Mouse (Mus musculus): ENCODE measurements at regions not wholly inside any gene's neighbourhood (a gene's known extent, or its start where the extent isn't known, plus 50 kb on each side); places are given as distances from the start of the nearest gene placed in this dataset.

DNA sequence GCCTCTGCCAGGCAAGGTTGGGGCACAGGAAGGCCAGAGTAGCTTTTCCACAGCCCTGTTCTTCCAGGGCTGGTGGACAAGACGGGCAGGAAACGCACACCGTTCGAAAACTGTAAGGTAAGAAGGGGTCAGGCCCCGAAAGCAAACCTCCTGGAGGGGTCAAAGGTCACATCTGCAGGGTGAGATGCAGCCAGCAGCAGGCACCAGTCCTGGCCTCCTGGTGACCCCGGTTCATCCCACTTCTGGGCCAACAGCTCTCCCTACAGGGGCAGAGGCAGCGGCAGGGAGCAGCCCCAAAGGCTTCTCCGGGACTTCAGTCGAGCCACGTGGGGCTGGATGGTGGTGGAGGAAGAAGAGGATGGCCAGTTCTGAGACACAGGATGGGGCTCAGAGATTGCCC is 98.3 kb downstream of the Rplp1 start:
- DNase-seq, result no peak

GRCm38 (mm10) chr9:61813291-61813690 is 101.1 kb downstream of the Rplp1 start:
- DNase-seq, result no peak

- no peak for DNase-seq
These were observed 102.0 kb downstream of the Rplp1 start for GRCm38 (mm10) chr9:61812315-61812714.

DNA sequence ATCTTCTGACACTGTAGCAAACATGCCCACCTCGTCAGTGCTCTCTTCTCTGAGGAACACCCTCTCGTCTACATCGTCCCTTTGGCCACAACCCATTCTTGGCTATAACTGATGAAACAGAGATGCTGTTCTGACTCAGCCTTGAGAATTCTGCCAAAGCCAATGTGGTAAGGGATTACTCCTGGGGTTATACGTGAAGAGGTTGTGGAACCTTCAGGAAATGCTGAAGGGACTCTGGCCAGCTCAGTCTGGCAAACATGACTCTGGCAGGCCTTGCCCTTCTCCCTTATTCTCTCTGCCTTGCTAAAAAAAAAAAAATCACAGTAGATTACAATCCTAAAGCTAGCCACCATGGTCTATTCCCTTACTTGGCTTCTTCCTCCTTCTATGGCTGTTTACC is 103.9 kb downstream of the Rplp1 start:
- no peak for DNase-seq

GRCm38 (mm10) chr9:61808351-61809225 is 105.8 kb downstream of the Rplp1 start:
- no peak for DNase-seq

GRCm38 (mm10) chr9:61805971-61806370 is 108.4 kb downstream of the Rplp1 start:
- no peak for DNase-seq

GRCm38 (mm10) chr9:61803555-61803954 is 110.8 kb downstream of the Rplp1 start:
- no peak for DNase-seq

GRCm38 (mm10) chr9:61802694-61803093 is 111.6 kb downstream of the Rplp1 start:
- no peak for DNase-seq

DNA sequence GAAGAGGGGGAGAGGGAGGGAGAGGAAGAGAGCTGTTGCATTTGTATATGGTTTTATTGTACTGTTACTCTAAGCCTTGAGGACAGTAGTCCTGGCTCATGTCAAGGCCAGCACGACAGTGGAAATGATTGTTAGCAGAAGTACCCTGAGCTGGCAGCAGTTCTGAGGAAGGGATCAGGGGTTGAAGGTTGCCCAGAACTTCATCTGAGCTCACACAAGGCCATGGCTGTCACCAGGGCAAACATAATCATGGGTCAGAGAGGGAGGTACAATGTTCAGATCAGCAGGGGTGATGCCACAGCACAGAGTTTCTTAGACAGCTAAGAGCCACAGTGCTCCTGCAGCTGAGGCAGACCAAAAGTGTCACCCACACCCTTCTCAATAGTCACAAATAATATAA is 114.8 kb downstream of the Rplp1 start:
- no peak for DNase-seq

DNA sequence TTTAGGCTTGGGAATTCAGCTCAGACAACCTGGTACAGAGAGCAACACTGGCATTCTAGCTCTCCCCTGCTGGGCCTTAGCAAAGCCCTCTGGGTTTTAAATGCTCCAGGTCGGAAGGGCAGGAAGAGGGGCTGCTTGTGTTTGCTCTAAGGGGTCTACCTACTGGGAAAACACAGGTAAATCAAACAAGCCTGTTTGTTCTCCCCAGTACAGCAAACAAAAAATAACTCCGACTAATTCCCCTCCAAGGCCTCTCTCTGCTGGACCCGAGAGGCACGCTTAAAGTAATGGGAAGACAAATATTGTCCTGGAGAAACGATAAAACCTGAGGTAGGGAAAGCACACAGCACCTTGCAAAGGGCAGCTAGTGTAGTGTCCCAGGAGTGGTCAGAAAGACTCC is 118.4 kb downstream of the Rplp1 start:
- no peak for DNase-seq

GRCm38 (mm10) chr9:61791435-61792064 is 122.8 kb downstream of the Rplp1 start:
- no peak for DNase-seq

DNA sequence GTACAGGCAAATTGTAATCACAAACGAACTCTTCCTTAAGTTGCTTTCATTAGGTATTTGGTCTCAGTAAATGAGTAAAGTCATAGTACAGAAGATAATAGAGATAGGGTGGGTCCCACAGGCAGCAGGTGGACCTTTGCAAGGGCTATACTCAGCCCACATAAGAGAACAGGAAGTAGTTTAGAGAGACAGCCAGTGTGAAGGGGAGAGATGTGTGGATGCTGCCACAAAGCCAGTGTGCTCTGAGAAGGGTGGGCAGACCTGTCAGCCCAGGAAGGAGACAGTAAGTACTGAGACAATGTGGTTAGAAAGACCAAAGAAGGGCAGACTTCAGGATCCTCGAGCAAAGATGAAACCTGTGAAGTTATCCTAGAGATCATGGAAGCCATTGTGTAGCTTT is 123.5 kb downstream of the Rplp1 start:
- DNase-seq, result peak in 1 of 2 experiments; percentile 9

DNA sequence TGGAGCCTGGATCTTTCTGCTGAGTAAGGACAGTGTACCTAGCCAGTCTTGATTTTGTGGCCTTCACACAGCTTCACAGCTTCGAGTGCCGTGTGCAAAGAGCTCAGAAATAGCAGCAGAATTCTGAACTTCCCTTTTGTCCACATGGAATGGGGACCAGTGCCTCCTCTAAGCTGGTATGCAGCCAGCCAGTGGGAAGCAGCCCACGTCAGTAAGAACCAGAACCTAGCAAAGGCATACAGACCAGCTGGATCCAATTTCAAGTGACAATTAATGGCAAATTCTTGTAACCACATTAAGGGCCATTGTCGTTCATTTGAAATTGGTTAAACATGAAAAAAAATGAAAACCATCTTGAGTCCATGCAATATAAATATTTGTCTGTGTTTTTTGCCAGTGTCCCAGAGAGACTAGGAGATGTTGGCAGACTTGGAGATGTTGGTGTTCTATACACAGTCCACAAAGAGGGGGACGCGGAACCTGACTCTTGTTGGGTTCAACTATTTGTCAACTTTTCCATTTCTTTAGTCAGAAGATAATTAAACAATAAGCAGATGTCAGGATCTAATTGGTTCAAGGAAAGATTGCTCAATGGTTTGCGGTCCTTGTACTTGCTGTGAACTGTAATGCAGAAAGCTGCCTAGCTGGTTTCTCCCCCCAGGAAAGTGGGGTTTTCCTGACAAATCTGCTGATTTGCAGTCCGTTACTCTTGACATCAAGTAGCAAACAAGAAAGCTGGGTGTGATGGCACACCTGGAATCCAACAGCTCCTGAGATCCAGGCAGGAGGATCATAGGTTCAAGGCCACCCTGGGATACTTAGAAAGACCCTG is 125.1 kb downstream of the Rplp1 start:
- no peak for DNase-seq

GRCm38 (mm10) chr9:61781469-61781868 is 132.9 kb downstream of the Rplp1 start:
- DNase-seq, result no peak

DNA sequence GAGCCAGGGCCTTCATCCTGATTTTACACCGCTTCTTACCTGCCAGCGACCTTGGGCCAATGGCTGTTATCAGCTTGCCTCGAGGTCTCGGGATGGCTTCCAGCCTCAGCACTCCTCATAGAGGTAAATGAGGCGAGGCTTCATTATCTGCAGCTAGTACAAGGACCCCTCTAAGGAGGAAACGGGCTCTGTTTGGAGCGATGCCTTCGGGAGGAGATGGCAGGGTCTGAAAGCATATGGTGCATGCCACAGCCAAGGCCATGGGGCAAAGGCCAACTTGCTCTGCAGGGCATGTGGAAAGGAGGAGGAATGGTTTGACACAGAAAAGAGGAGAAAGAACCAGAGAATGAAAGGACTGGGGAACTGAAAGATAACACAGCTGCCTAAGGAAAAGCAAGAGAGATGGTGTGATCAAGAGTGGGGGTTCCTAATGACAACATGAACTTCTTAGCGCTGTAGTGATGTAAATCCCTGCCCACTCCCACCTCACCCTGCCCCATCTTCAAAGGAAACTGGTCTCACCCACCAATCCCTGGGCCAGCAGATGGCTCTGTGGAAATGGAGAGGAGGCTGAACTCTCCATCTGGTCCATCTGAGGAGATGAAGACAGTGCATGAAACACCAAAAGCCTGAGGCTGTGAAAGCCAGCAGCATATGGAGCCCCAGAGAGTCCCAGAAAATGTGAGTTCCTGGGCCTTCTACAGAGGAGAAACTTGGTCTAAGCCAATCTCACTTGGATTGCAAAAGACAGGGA is 134.0 kb downstream of the Rplp1 start:
- DNase-seq, result no peak

DNA sequence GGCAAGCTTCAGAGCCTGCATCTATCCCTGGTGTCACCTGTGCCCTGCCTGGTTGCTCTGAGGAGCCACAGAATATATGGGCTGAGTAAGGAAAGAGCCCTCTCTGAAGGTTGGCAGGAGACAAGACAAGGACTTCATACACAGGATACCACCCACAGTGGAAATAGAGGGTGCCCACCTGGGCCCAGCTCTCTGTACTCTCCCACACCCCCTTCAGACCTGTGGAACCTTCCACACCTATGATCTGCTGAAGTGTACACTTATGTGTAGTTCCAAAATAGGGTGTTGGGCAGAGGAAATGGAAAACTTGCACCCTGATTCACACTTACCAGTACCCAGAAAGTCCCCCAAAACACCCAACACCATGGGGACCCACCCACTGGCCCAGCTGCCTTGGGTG is 135.2 kb downstream of the Rplp1 start:
- no peak for DNase-seq

- no peak for DNase-seq
These were observed 137.9 kb downstream of the Rplp1 start for GRCm38 (mm10) chr9:61776446-61776845.

GRCm38 (mm10) chr9:61770207-61770955 is 144.0 kb downstream of the Rplp1 start:
- no peak for DNase-seq

GRCm38 (mm10) chr9:61766187-61766586 is 148.2 kb downstream of the Rplp1 start:
- DNase-seq, result no peak

- DNase-seq, result peak; percentile 42 to 65
These were observed 149.0 kb downstream of the Rplp1 start for GRCm38 (mm10) chr9:61765366-61765765.

- DNase-seq, result no peak
These were observed 156.5 kb downstream of the Rplp1 start for GRCm38 (mm10) chr9:61757806-61758205.

DNA sequence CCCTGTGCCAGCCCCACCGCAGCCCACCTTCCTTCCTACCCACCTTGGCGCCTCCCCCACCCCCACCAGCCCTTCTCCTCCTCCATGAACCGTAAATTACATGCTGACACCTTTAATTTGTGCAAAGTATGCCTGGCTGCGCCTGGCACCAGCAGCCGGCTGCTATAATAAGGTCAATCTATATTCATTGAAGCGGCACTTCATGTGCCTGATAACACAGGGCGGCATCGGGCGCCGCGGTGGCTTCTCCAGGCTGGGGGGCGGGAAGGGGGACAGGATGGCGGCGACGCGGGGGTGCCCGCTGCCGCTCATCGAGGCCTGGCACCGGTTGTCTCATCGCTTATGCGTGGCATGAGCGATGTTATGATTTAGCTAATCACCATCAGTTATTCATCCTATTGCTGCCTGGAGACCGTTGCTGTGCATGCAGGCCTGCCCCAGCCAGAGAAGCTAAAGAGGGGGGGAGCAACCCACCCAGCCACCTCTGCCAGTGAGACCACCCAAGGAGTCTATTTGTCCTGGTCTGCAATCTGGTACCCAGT is 157.5 kb downstream of the Rplp1 start:
- no peak for DNase-seq

All from thymus, postnatal 36 days (tissue).